Mouse (Mus musculus) testis, postnatal 10 days (tissue): ENCODE results near the gene Ift46.

Experiments
- DNase-seq: peaks from one replicate; pipeline ENCODE4 v3.0.0; 2021; ENCODE audit warnings: low spot score

Gene Ift46

GRCm38 (mm10) chr9:44807141-44807540 lies 39.4 kb downstream of the Ift46 start:
- DNase-seq: no peak

GRCm38 (mm10) chr9:44807778-44808177 lies 40.1 kb downstream of the Ift46 start:
- no peak for DNase-seq

GRCm38 (mm10) chr9:44810316-44810715 lies 42.6 kb downstream of the Ift46 start:
- DNase-seq: no peak

GRCm38 (mm10) chr9:44814179-44814578 lies 46.5 kb downstream of the Ift46 start:
- DNase-seq: no peak

GRCm38 (mm10) chr9:44817522-44817921 lies 49.8 kb downstream of the Ift46 start:
- no peak for DNase-seq

GRCm38 (mm10) chr9:44819920-44820827 lies 52.5 kb downstream of the Ift46 start:
- no peak for DNase-seq

- no peak for DNase-seq
Observed at GRCm38 (mm10) chr9:44826660-44827059, 59.0 kb downstream of the Ift46 start.

- no peak for DNase-seq
Observed at GRCm38 (mm10) chr9:44828944-44829343, 61.2 kb downstream of the Ift46 start.

GRCm38 (mm10) chr9:44830506-44830905 lies 62.8 kb downstream of the Ift46 start:
- DNase-seq: no peak

- peak; percentile 67 for DNase-seq
Observed at GRCm38 (mm10) chr9:44832356-44832755, 64.6 kb downstream of the Ift46 start.

- peak; percentile 87 for DNase-seq
Observed at GRCm38 (mm10) chr9:44836439-44836838, 68.7 kb downstream of the Ift46 start.

- DNase-seq: no peak
Observed at GRCm38 (mm10) chr9:44841241-44841640, 73.5 kb downstream of the Ift46 start.
